Mouse (Mus musculus) MEL (cell line): ENCODE results near the gene Zhx3. TPM values are rescaled to one million over a fixed set of nuclear protein-coding genes. Genes with fewer than 3 reads are reported as not detected.

ENCODE experiments used
- DNase-seq: peaks from one replicate; pipeline ENCODE4 v3.0.0; 2011; ENCODE audit warnings: low read depth, low spot score
- H3K27ac ChIP-seq: 2 replicates; pipeline ENCODE4 v1.5.1; 2012; ENCODE audit warnings: low read depth, mild to moderate bottlenecking, control low read depth, low read length, moderate library complexity; ENCODE audit not compliant: control insufficient read depth
- H3K27me3 ChIP-seq, 2 experiments: fragments of 150-350 bp in 1 of 2; sonication (generic) in 1 of 2; 2 replicates each; pipeline ENCODE4 v1.6.1; 2012; ENCODE audit warnings: low read length in 2 of 2, mild to moderate bottlenecking in 2 of 2, improper control_type of control experiment in 1 of 2, moderate library complexity in 1 of 2; ENCODE audit not compliant: insufficient read depth in 2 of 2, control insufficient read depth in 1 of 2
- H3K36me3 ChIP-seq, 2 experiments: 2 replicates each; pipeline ENCODE4 v1.6.1; 2012 to 2014; ENCODE audit warnings: low read length in 2 of 2, improper control_type of control experiment in 1 of 2, inconsistent platforms in 1 of 2, mild to moderate bottlenecking in 1 of 2; ENCODE audit not compliant: insufficient read depth in 2 of 2, control insufficient read depth in 1 of 2
- H3K4me1 ChIP-seq, 2 experiments: fragments of 150-350 bp in 1 of 2; sonication (generic) in 1 of 2; 2 replicates each; pipeline ENCODE4 v1.6.1; 2012; ENCODE audit warnings: low read length in 2 of 2, improper control_type of control experiment in 1 of 2, mild to moderate bottlenecking in 1 of 2; ENCODE audit not compliant: insufficient read depth in 2 of 2, control insufficient read depth in 1 of 2
- H3K4me3 ChIP-seq, 2 experiments: fragments of 150-350 bp in 1 of 2; sonication (generic) in 1 of 2; 2 replicates each; pipeline ENCODE4 v1.5.1; 2012; ENCODE audit warnings: low read depth in 2 of 2, low read length in 2 of 2, mild to moderate bottlenecking in 2 of 2, moderate library complexity in 2 of 2, control low read depth in 1 of 2, improper control_type of control experiment in 1 of 2; ENCODE audit not compliant: control insufficient read depth in 1 of 2, insufficient read depth in 1 of 2
- H3K79me2 ChIP-seq: 2 replicates; pipeline ENCODE4 v1.6.1; 2012; ENCODE audit warnings: mild to moderate bottlenecking, low read length, moderate library complexity; ENCODE audit not compliant: control insufficient read depth, poor library complexity, insufficient read depth
- H3K9ac ChIP-seq: 2 replicates; pipeline ENCODE4 v1.6.1; 2012; ENCODE audit warnings: low read depth, mild to moderate bottlenecking, control low read depth, low read length, moderate library complexity; ENCODE audit not compliant: control insufficient read depth, poor library complexity, severe bottlenecking
- H3K9me3 ChIP-seq: fragments of 150-350 bp; sonication (generic); replicated peaks from 2 replicates; pipeline ENCODE4 v1.6.1; 2012; ENCODE audit warnings: mild to moderate bottlenecking, low read length, improper control_type of control experiment, moderate library complexity; ENCODE audit not compliant: insufficient read depth
- CHD1 ChIP-seq: IDR thresholded peaks from 2 replicates; pipeline ENCODE4 v1.6.1; 2012; ENCODE audit warnings: low read depth, mild to moderate bottlenecking, inconsistent platforms, low read length, improper control_type of control experiment
- CHD2 ChIP-seq: IDR thresholded peaks from 2 replicates; pipeline ENCODE4 v1.6.1; 2011; ENCODE audit warnings: low read length, improper control_type of control experiment
- CTCF ChIP-seq, 3 experiments: IDR thresholded peaks in 2 of 3; conservative IDR thresholded peaks in 1 of 3; 2 replicates each; pipeline ENCODE4 v1.5.1; 2011 to 2012; ENCODE audit warnings: low read length in 3 of 3, low read depth in 2 of 3, mild to moderate bottlenecking in 2 of 3, improper control_type of control experiment in 1 of 3, inconsistent platforms in 1 of 3, mixed read lengths in 1 of 3, moderate library complexity in 1 of 3; ENCODE audit not compliant: control insufficient read depth in 1 of 3, insufficient read depth in 1 of 3, poor library complexity in 1 of 3, severe bottlenecking in 1 of 3
- HCFC1 ChIP-seq: IDR thresholded peaks from 2 replicates; pipeline ENCODE4 v1.6.1; 2012; ENCODE audit warnings: low read depth, mild to moderate bottlenecking, inconsistent platforms, low read length, improper control_type of control experiment, moderate library complexity
- KAT2A ChIP-seq: conservative IDR thresholded peaks from 2 replicates; pipeline ENCODE4 v1.6.1; 2012; ENCODE audit warnings: low read depth, low read length, improper control_type of control experiment, inconsistent platforms
- MAFK ChIP-seq: IDR thresholded peaks from 2 replicates; pipeline ENCODE4 v1.6.1; 2011; ENCODE audit warnings: low read depth, mild to moderate bottlenecking, low read length, improper control_type of control experiment, borderline replicate concordance
- MEF2A ChIP-seq: IDR thresholded peaks from 2 replicates; pipeline ENCODE4 v1.6.1; 2014; ENCODE audit warnings: low read depth, mild to moderate bottlenecking, inconsistent platforms, low read length, improper control_type of control experiment; ENCODE audit not compliant: poor library complexity, insufficient replicate concordance, severe bottlenecking; ENCODE audit errors: extremely low read depth
- MYB ChIP-seq: IDR thresholded peaks from 2 replicates; pipeline ENCODE4 v1.6.1; 2011; ENCODE audit warnings: mild to moderate bottlenecking, low read depth, low read length, improper control_type of control experiment
- MYC ChIP-seq: IDR thresholded peaks from 2 replicates; pipeline ENCODE4 v1.6.1; 2011; ENCODE audit warnings: low read depth, mild to moderate bottlenecking, low read length, improper control_type of control experiment, moderate library complexity
- POLR2A ChIP-seq, 2 experiments: IDR thresholded peaks; 2 replicates each; pipeline ENCODE4 v1.6.1; 2011 to 2012; ENCODE audit warnings: low read length in 2 of 2, mild to moderate bottlenecking in 2 of 2, control low read depth in 1 of 2, improper control_type of control experiment in 1 of 2, low read depth in 1 of 2, moderate library complexity in 1 of 2; ENCODE audit not compliant: control insufficient read depth in 1 of 2, insufficient read depth in 1 of 2, poor library complexity in 1 of 2
- POLR2AphosphoS5 ChIP-seq: IDR thresholded peaks from 2 replicates; pipeline ENCODE4 v1.6.1; 2012; ENCODE audit warnings: low read depth, borderline replicate concordance, mild to moderate bottlenecking, inconsistent platforms, low read length, moderate library complexity, mixed read lengths
- RAD21 ChIP-seq: IDR thresholded peaks from 2 replicates; pipeline ENCODE4 v1.6.1; 2011; ENCODE audit warnings: mild to moderate bottlenecking, low read depth, low read length, improper control_type of control experiment
- SMC3 ChIP-seq: IDR thresholded peaks from 2 replicates; pipeline ENCODE4 v1.6.1; 2011; ENCODE audit warnings: low read depth, low read length, improper control_type of control experiment
- TBP ChIP-seq: IDR thresholded peaks from 2 replicates; pipeline ENCODE4 v1.8.0; 2011; ENCODE audit warnings: low read depth, low read length, improper control_type of control experiment
- USF1 ChIP-seq: IDR thresholded peaks from 2 replicates; pipeline ENCODE4 v1.6.1; 2014; ENCODE audit warnings: low read depth, mild to moderate bottlenecking, inconsistent platforms, low read length, improper control_type of control experiment, moderate library complexity
- ZC3H11A ChIP-seq: IDR thresholded peaks from 2 replicates; pipeline ENCODE4 v1.6.1; 2012; ENCODE audit warnings: low read depth, mild to moderate bottlenecking, inconsistent platforms, low read length, improper control_type of control experiment
- ZMIZ1 ChIP-seq: IDR thresholded peaks from 2 replicates; pipeline ENCODE4 v1.6.1; 2012; ENCODE audit warnings: low read depth, mild to moderate bottlenecking, inconsistent platforms, low read length, improper control_type of control experiment, moderate library complexity
- polyA plus RNA-seq, 2 experiments: library from polyadenylated mRNA; stranded (reverse) in 1 of 2; unstranded in 1 of 2; fragments of >175 nt in 1 of 2; fragments of >200 nt in 1 of 2; gene quantifications; 2 replicates each; pipeline versions ENCODE4 v1.2.1 to v1.2.4; 2012; ENCODE audit warnings: low replicate concordance in 2 of 2, low read depth in 1 of 2; ENCODE audit not compliant: insufficient read length in 2 of 2, insufficient read depth in 1 of 2, missing spikeins in 1 of 2
- total RNA-seq: library from RNA; depleted of rRNA; stranded (reverse); fragments of 300-350 nt; gene quantifications from 2 replicates; pipeline ENCODE4 v1.2.3, GENCODE M21; 2012

The Zhx3 gene
- total and polyA plus RNA-seq, 3 experiments = 4.4 to 4.8 TPM; not detected in 1

DNA sequence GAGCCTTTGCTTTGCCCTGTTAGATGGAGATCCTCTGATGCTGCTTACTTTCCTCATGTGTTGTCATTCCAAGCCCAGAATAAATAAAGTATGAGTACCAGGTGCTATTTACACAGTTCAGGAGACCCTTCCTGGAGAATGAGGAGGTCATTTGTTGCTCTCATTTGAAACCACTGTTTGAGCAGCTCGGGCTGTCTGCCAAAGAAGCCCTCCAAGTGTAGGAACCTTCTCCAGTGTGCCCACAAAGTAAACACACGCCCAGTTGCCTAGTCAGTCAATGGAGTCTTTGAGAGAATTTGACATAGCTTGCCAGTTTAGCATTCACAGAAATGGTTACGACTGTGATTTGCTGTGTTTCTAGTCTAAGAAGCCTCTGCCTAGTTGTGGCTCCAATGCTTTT lies 154.0 kb downstream of the Zhx3 start:
- H3K9ac ChIP-seq = no peak overlapping the region
- H3K27ac ChIP-seq = no peak overlapping the region
- no peaks in the 10 kb centered on the region for H3K4me1 ChIP-seq
- no peaks in the 10 kb centered on the region for H3K27me3 ChIP-seq
- H3K36me3 ChIP-seq = peaks cover 0 to 29% of the 10 kb centered on the region in 2 experiments; a peak in 2 of 4 replicates
- no peak overlapping the region for H3K4me3 ChIP-seq
- no peaks in the 10 kb centered on the region for H3K79me2 ChIP-seq
- no peaks in the 10 kb centered on the region for H3K9me3 ChIP-seq
- no peak for DNase-seq
- TF ChIP-seq MAFK (no peak), MYC (no peak), ZC3H11A (no peak), KAT2A (no peak), RAD21 (no peak), HCFC1 (no peak), MYB (no peak), POLR2AphosphoS5 (no peak), CHD2 (no peak)

DNA sequence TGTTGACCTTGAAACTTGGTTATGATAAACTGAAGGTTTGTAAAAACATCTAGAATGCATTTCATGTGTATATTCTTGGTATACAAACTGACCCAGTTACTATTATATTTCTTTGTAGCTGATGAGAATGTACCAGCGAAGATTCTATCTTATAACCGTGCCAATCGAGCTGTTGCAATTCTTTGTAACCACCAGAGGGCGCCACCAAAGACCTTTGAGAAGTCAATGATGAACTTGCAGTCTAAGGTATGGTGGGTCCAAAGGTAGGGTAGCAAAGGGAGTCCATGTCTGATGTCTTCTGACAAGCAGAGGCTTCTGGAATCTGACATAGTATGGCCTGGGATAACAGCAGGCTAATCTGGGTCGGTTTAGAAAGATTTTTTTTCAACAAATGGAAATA lies 155.5 kb downstream of the Zhx3 start:
- Histone ChIP-seq H3K36me3 (peaks cover 0 to 29% of the 10 kb centered on the region in 2 experiments; a peak in 2 of 4 replicates), H3K4me1 (no peaks in the 10 kb centered on the region), H3K9ac (no peak overlapping the region), H3K27me3 (no peaks in the 10 kb centered on the region), H3K27ac (no peak overlapping the region), H3K4me3 (no peak overlapping the region), H3K79me2 (no peaks in the 10 kb centered on the region), H3K9me3 (no peaks in the 10 kb centered on the region)
- TF ChIP-seq POLR2A (IDR thresholded peaks at IDR 0.05; ENCODE audit: control insufficient read depth in 1 of 2, insufficient read depth in 1 of 2, low read depth in 1 of 2, low read length in 2 of 2, poor library complexity in 1 of 2) (no peak), SMC3 (peak; percentile 73), RAD21 (peak; percentile 37), CTCF (IDR thresholded peaks at IDR 0.05 in 2 of 3, conservative IDR thresholded peaks at IDR 0.05 in 1 of 3; ENCODE audit: control insufficient read depth in 1 of 3, insufficient read depth in 1 of 3, low read depth in 2 of 3, low read length in 3 of 3, poor library complexity in 1 of 3, severe bottlenecking in 1 of 3) (peak; percentile 72 to 75 (median 73)), ZC3H11A (peak; percentile 15)
- DNase-seq = peak; percentile 71

DNA sequence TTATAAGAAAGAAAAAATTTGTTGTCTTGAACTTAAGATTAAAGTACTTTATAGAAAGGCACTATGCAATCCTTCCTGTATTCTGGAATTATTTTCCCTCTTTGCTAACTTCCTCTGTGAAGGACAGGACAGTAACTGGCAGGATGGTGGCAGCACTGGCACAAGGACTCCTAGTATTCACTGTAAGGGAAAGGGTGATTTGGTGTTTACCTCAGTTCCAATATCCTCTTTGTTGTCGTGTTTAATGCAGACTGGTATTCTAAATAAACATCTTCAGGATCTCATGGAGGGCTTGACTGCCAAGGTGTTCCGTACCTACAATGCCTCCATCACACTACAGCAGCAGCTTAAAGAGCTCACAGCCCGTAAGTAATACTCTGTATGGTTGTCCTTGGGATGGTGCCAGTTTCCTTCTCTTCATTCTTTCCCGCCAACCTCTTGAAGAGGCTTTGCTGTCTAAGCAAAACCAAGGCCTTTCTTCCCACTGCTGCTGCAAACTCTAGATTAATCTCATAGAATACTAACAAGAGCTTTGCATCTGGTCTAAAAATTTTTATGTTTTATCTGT lies 157.3 kb downstream of the Zhx3 start:
- H3K4me1 ChIP-seq = no peaks in the 10 kb centered on the region
- peaks cover 0 to 29% of the 10 kb centered on the region in 2 experiments; a peak in 2 of 4 replicates for H3K36me3 ChIP-seq
- no peak overlapping the region for H3K27ac ChIP-seq
- H3K9ac ChIP-seq = no peak overlapping the region
- H3K4me3 ChIP-seq = no peak overlapping the region
- TF ChIP-seq TBP (no peak), CHD1 (no peak), MEF2A (no peak), USF1 (no peak), KAT2A (no peak), ZMIZ1 (no peak)
- no peaks in the 10 kb centered on the region for H3K27me3 ChIP-seq
- DNase-seq = no peak
- no peaks in the 10 kb centered on the region for H3K79me2 ChIP-seq
- H3K9me3 ChIP-seq = no peaks in the 10 kb centered on the region
